Mouse (Mus musculus) liver, embryonic 14.5 days (tissue): ENCODE results near the gene Lcn5.

ENCODE experiments used
- CTCF ChIP-seq: IDR thresholded peaks from 2 replicates; pipeline ENCODE4 v1.5.1; 2016; ENCODE audit warnings: antibody characterized with exemption, low read depth, control low read depth
- EP300 ChIP-seq: IDR thresholded peaks from 2 replicates; pipeline ENCODE4 v1.6.1; 2016; ENCODE audit warnings: antibody characterized with exemption, low read depth

DNA sequence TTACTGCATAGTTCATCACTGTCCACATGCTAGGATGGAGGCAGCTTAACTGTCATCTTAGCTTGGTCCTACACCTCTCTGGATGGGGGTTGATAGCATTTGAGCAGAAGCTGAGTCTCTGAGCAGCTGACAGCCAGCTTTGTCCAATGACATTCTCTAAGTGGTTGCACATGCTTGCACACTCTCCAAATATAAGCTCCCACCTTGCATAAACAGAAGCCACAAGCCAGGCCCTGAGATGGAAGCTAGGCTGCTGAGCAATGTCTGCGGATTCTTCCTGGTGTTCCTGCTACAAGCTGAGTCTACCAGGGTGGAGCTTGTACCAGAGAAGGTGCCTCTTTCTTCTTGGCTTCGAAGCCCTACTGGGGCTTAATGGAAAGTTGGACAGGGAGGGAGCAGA lies 4.8 kb upstream of the Lcn5 start, which contains the start of gene Lcn8:
- no peak for TF ChIP-seq CTCF
- TF ChIP-seq EP300, result no peak
